Mouse (Mus musculus): Measurements from ENCODE around the gene Pigo.

The Pigo gene

GRCm38 (mm10) chr4:43036356-43036755 lies 10.7 kb upstream of the Pigo start:
- DNase-seq = no peak

- DNase-seq = no peak
Observed at GRCm38 (mm10) chr4:43035851-43036250, 10.2 kb upstream of the Pigo start.

GRCm38 (mm10) chr4:43033481-43033880 lies 7.9 kb upstream of the Pigo start:
- no peak for DNase-seq

GRCm38 (mm10) chr4:43032501-43032900 lies 6.9 kb upstream of the Pigo start:
- no peak for DNase-seq

GRCm38 (mm10) chr4:43031237-43031995 lies 5.8 kb upstream of the Pigo start, which contains the start of gene Stoml2:
Gene Stoml2, minus strand, starts transcription at chr4:43031710.
- peak; percentile 93 for DNase-seq

GRCm38 (mm10) chr4:43030780-43031230 lies 5.2 kb upstream of the Pigo start:
- DNase-seq = no peak

- DNase-seq = no peak
Observed at GRCm38 (mm10) chr4:43030352-43030751, 4.7 kb upstream of the Pigo start.

- DNase-seq = no peak
Observed at GRCm38 (mm10) chr4:43029749-43030148, 4.1 kb upstream of the Pigo start.

- DNase-seq = no peak
Observed at GRCm38 (mm10) chr4:43029121-43029520, 3.5 kb upstream of the Pigo start.

- DNase-seq = no peak
Observed at GRCm38 (mm10) chr4:43024673-43025072, 946 bp downstream of the Pigo start.

- DNase-seq = no peak
Observed at GRCm38 (mm10) chr4:43021341-43021740, 4.3 kb downstream of the Pigo start.

- no peak for DNase-seq
Observed at GRCm38 (mm10) chr4:43020876-43021275, 4.7 kb downstream of the Pigo start.

- DNase-seq = no peak
Observed at GRCm38 (mm10) chr4:43019641-43020465, 5.8 kb downstream of the Pigo start.

GRCm38 (mm10) chr4:43019176-43019575 lies 6.4 kb downstream of the Pigo start:
- no peak for DNase-seq

GRCm38 (mm10) chr4:43018156-43018555 lies 7.5 kb downstream of the Pigo start:
- no peak for DNase-seq

- no peak for DNase-seq
Observed at GRCm38 (mm10) chr4:43012091-43012490, 13.5 kb downstream of the Pigo start.

GRCm38 (mm10) chr4:43010161-43011038 lies 15.2 kb downstream of the Pigo start, which contains the start of gene Fancg:
Gene Fancg, minus strand, starts transcription at chr4:43010506.
- DNase-seq = peak; percentile 73

- no peak for DNase-seq
Observed at GRCm38 (mm10) chr4:43005765-43006164, 19.9 kb downstream of the Pigo start.

- DNase-seq = no peak
Observed at GRCm38 (mm10) chr4:43004951-43005350, 20.7 kb downstream of the Pigo start.

GRCm38 (mm10) chr4:43002756-43003439 lies 22.7 kb downstream of the Pigo start:
- no peak for DNase-seq

- DNase-seq = no peak
Observed at GRCm38 (mm10) chr4:43001272-43001671, 24.3 kb downstream of the Pigo start.
